Mouse (Mus musculus) mouse trophoblast stem cell (cell line): ENCODE data around the gene Tlx3.

Experiments used
- in situ Hi-C, 2 experiments: fragments of 300-500 bp; cut with MseI, MboI; formaldehyde crosslinking; loops; 2 replicates in 1 of 2; 3 replicates in 1 of 2; pipeline ENCODE4 v1.15.1; 2025

The Tlx3 gene

GRCm38 (mm10) chr11:33151780-33152145 is 51.6 kb downstream of the Tlx3 start:
- in situ Hi-C loops = no loop called here

GRCm38 (mm10) chr11:33151128-33151779 is 52.1 kb downstream of the Tlx3 start:
- in situ Hi-C loops = no loop called here
